Mouse (Mus musculus) Patski (cell line): ENCODE results near the gene Tgfbrap1. TPM values are rescaled to one million over a fixed set of nuclear protein-coding genes. Genes with fewer than 3 reads are reported as not detected.
"Not testable (repeated sequence)": the region's sequence is repeated elsewhere in the genome, so short reads cannot be mapped to it uniquely, and the experiment has no call there.

Experiments
- ATAC-seq: fragments of 100-300 bp; one replicate; pipeline ENCODE4 v1.8.0; 2021
- CTCF ChIA-PET: fragments of 350-600 bp; sonication (Branson Sonifier 250); formaldehyde crosslinking; loops from one replicate; lab custom pipeline; 2022; ENCODE audit warnings: inconsistent platforms; lab: Charles Lee
- POLR2A ChIA-PET: fragments of 350-600 bp; sonication (Branson Sonifier 250); formaldehyde crosslinking; loops from one replicate; lab custom pipeline; 2022; ENCODE audit warnings: antibody characterized with exemption, inconsistent platforms; lab: Charles Lee
- DNase-seq: peaks from one replicate; pipeline ENCODE4 v3.0.0-alpha.2; 2011; ENCODE audit warnings: low read depth, low spot score
- H3K27me3 ChIP-seq: fragments of 371-371 bp; one replicate; pipeline ENCODE4 v1.5.1; 2021
- CTCF ChIP-seq: fragments of 100-300 bp; IDR thresholded peaks from one replicate; pipeline ENCODE4 v1.5.1; 2021
- in situ Hi-C: fragments of 300-500 bp; cut with MboI; formaldehyde crosslinking; loops from 3 replicates; pipeline ENCODE4 v1.11.1; 2018; ENCODE audit warnings: low pct_unique_long_range_greater_than_20kb, mixed read lengths
- polyA plus RNA-seq: library from polyadenylated mRNA; unstranded; gene quantifications from one replicate; pipeline ENCODE4 v1.2.3, GENCODE M21; 2021

Gene Tgfbrap1
- polyA plus RNA-seq, 1 experiment from 2014 or later = 24.4 TPM

- POLR2A ChIA-PET = no interaction called here
- in situ Hi-C loops = no loop called here
- CTCF ChIA-PET = interaction anchor here (1.0 to 3.1 kb wide), 3 partner anchors 8 to 152 kb away, joined by 3 to 11 read pairs (median 4); no protein-coding TSS in a partner anchor
- peak; percentile 75 for TF ChIP-seq CTCF
- ATAC-seq (no peak), DNase-seq (no peak)
- H3K27me3 ChIP-seq = no peaks in the 10 kb centered on the region
These were observed 32.7 kb downstream of the Tgfbrap1 start for GRCm38 (mm10) chr1:43065615-43066310.

- CTCF ChIA-PET = no interaction called here
- DNase-seq (no peak), ATAC-seq (no peak)
- H3K27me3 ChIP-seq = no peaks in the 10 kb centered on the region
- in situ Hi-C loops = no loop called here
- no peak for TF ChIP-seq CTCF
- POLR2A ChIA-PET = no interaction called here
These were observed 46.5 kb downstream of the Tgfbrap1 start for GRCm38 (mm10) chr1:43051903-43052302.

GRCm38 (mm10) chr1:43047811-43048210 is 50.6 kb downstream of the Tgfbrap1 start:
- ChIA-PET CTCF (no interaction called here), POLR2A (no interaction called here)
- DNase-seq (no peak), ATAC-seq (no peak)
- in situ Hi-C loops = no loop called here
- TF ChIP-seq CTCF = no peak
- H3K27me3 ChIP-seq = no peaks in the 10 kb centered on the region

- ATAC-seq (peak; percentile 24), DNase-seq (no peak)
- ChIA-PET CTCF (no interaction called here), POLR2A (no interaction called here)
- no peak for TF ChIP-seq CTCF
- H3K27me3 ChIP-seq = peaks cover under 1% of the 10 kb centered on the region
- in situ Hi-C loops = no loop called here
These were observed 51.4 kb downstream of the Tgfbrap1 start for GRCm38 (mm10) chr1:43046990-43047389.

GRCm38 (mm10) chr1:43045204-43045982 is 53.0 kb downstream of the Tgfbrap1 start:
- peaks cover 5% of the 10 kb centered on the region for H3K27me3 ChIP-seq
- no peak for ATAC-seq
- DNase-seq = no peak
- CTCF ChIA-PET = interaction anchor here (1.2 kb wide), 1 partner anchor 19 kb away, joined by 4 read pairs; no protein-coding TSS in a partner anchor
- TF ChIP-seq CTCF = no peak
- in situ Hi-C loops = no loop called here
- POLR2A ChIA-PET = no interaction called here

- in situ Hi-C loops = no loop called here
- ATAC-seq = no peak
- POLR2A ChIA-PET = no interaction called here
These were observed 56.2 kb downstream of the Tgfbrap1 start for GRCm38 (mm10) chr1:43042271-43042670.

GRCm38 (mm10) chr1:43036014-43036413 is 62.4 kb downstream of the Tgfbrap1 start:
- in situ Hi-C loops = no loop called here
- peaks cover 28% of the 10 kb centered on the region for H3K27me3 ChIP-seq
- DNase-seq (no peak), ATAC-seq (no peak)
- CTCF ChIA-PET = no interaction called here
- no peak for TF ChIP-seq CTCF
- POLR2A ChIA-PET = no interaction called here

More at GRCm38 (mm10) chr1:43042271-43042670, 56.2 kb downstream of the Tgfbrap1 start:
- TF ChIP-seq CTCF = no peak
- peaks cover 5% of the 10 kb centered on the region for H3K27me3 ChIP-seq
- CTCF ChIA-PET = no interaction called here
- DNase-seq = no peak

- DNase-seq, ATAC-seq, CTCF ChIA-PET, in situ Hi-C loops, POLR2A ChIA-PET: not testable (repeated sequence)
- peaks cover 22% of the 10 kb centered on the region for H3K27me3 ChIP-seq
These were observed 83.2 kb downstream of the Tgfbrap1 start for GRCm38 (mm10) chr1:43015153-43015685.

GRCm38 (mm10) chr1:43010461-43010860 is 88.0 kb downstream of the Tgfbrap1 start:
- no peak for TF ChIP-seq CTCF
- DNase-seq (no peak), ATAC-seq (no peak)
- in situ Hi-C loops = no loop called here
- CTCF ChIA-PET = interaction anchor here (1.1 kb wide), 1 partner anchor 10 kb away, joined by 3 read pairs; no protein-coding TSS in a partner anchor
- POLR2A ChIA-PET = no interaction called here
- peaks cover 17% of the 10 kb centered on the region for H3K27me3 ChIP-seq

GRCm38 (mm10) chr1:43006524-43006923 is 91.9 kb downstream of the Tgfbrap1 start:
- CTCF ChIA-PET = interaction anchor here (1.5 kb wide), 1 partner anchor 18 kb away, joined by 5 read pairs; no protein-coding TSS in a partner anchor
- no peak for ATAC-seq
- in situ Hi-C loops = no loop called here

More at GRCm38 (mm10) chr1:43006524-43006923, 91.9 kb downstream of the Tgfbrap1 start:
- peaks cover 27% of the 10 kb centered on the region for H3K27me3 ChIP-seq
- POLR2A ChIA-PET = no interaction called here
- DNase-seq = no peak
- TF ChIP-seq CTCF = no peak
